Mouse (Mus musculus) heart, embryonic 15.5 days (tissue): ENCODE data around the gene Mgst2. TPM values are rescaled to one million over a fixed set of nuclear protein-coding genes. Genes with fewer than 3 reads are reported as not detected.

Experiments used
- ATAC-seq: fragments of 200-750 bp; cut with Nextera tagmentation; replicated peaks from 2 replicates; pipeline ENCODE4 v1.8.0; 2017; ENCODE audit warnings: low read depth, moderate TSS enrichment; ENCODE audit not compliant: insufficient number of reproducible peaks, insufficient read depth, low FRiP score
- H3K27ac ChIP-seq: fragments of 300-500 bp; sonication (generic); 2 replicates; pipeline ENCODE4 v1.5.1; 2015; ENCODE audit warnings: mild to moderate bottlenecking, inconsistent platforms
- H3K27me3 ChIP-seq: fragments of 300-500 bp; sonication (generic); 2 replicates; pipeline ENCODE4 v1.6.1; 2015; ENCODE audit warnings: inconsistent platforms
- H3K36me3 ChIP-seq: fragments of 300-500 bp; sonication (generic); 2 replicates; pipeline ENCODE4 v1.6.1; 2015; ENCODE audit warnings: mild to moderate bottlenecking, inconsistent platforms
- H3K4me1 ChIP-seq: fragments of 300-500 bp; sonication (generic); replicated peaks from 2 replicates; pipeline ENCODE4 v1.6.1; 2015; ENCODE audit warnings: inconsistent platforms
- H3K4me2 ChIP-seq: fragments of 300-500 bp; sonication (generic); 2 replicates; pipeline ENCODE4 v1.6.1; 2015; ENCODE audit warnings: inconsistent platforms, mild to moderate bottlenecking, moderate library complexity
- H3K4me3 ChIP-seq: fragments of 300-500 bp; sonication (generic); 2 replicates; pipeline ENCODE4 v1.5.1; 2015; ENCODE audit warnings: mild to moderate bottlenecking, inconsistent platforms
- H3K9ac ChIP-seq: fragments of 300-500 bp; sonication (generic); 2 replicates; pipeline ENCODE4 v1.6.1; 2015; ENCODE audit warnings: mild to moderate bottlenecking, inconsistent platforms
- H3K9me3 ChIP-seq: fragments of 300-500 bp; sonication (generic); replicated peaks from 2 replicates; pipeline ENCODE4 v1.6.1; 2016; ENCODE audit warnings: inconsistent platforms
- WGBS: fragments of 180-500 bp; shearing (Covaris S2); methylation state at CpG from one replicate; pipeline ENCODE4 v1.1.7; 2015; ENCODE audit warnings: mixed read lengths; 5-methylcytosine and 5-hydroxymethylcytosine counted together
- polyA plus RNA-seq: library from polyadenylated mRNA; unstranded; fragments of >200 nt; fragmentation: Nextera tagmentation; extraction: Ambion mirVana; gene quantifications from 2 replicates; pipeline ENCODE4 v1.2.1, GENCODE M21; 2015

Gene Mgst2
- polyA plus RNA-seq, 1 experiment from 2014 or later: 7.2 TPM

GRCm38 (mm10) chr3:51636700-51637099 lies 23.5 kb upstream of the Mgst2 start:
- H3K9me3 ChIP-seq: no peaks in the 10 kb centered on the region
- no peak overlapping the region for H3K27ac ChIP-seq
- no peaks in the 10 kb centered on the region for H3K4me1 ChIP-seq
- 83% methylated on average over 20 of the region's 20 CpGs for WGBS
- H3K4me3 ChIP-seq: no peak overlapping the region
- H3K27me3 ChIP-seq: no peaks in the 10 kb centered on the region
- no peak for ATAC-seq
- no peaks in the 10 kb centered on the region for H3K36me3 ChIP-seq
- no peak overlapping the region; the same call in 1 of the 2 replicates for H3K4me2 ChIP-seq
- H3K9ac ChIP-seq: no peak overlapping the region

- no peak for ATAC-seq
Observed at GRCm38 (mm10) chr3:51637326-51637725, 22.8 kb upstream of the Mgst2 start.

GRCm38 (mm10) chr3:51638260-51638659 lies 21.9 kb upstream of the Mgst2 start:
- Histone ChIP-seq H3K4me2 (no peak overlapping the region), H3K27me3 (no peaks in the 10 kb centered on the region), H3K9ac (no peak overlapping the region), H3K4me3 (no peak overlapping the region), H3K9me3 (no peaks in the 10 kb centered on the region), H3K27ac (no peak overlapping the region), H3K4me1 (no peaks in the 10 kb centered on the region), H3K36me3 (no peaks in the 10 kb centered on the region)
- no peak for ATAC-seq
- 85% methylated on average over 6 of the region's 6 CpGs for WGBS

More at GRCm38 (mm10) chr3:51637326-51637725, 22.8 kb upstream of the Mgst2 start:
- H3K9me3 ChIP-seq: no peaks in the 10 kb centered on the region
- H3K36me3 ChIP-seq: no peaks in the 10 kb centered on the region
- H3K27ac ChIP-seq: no peak overlapping the region
- H3K4me2 ChIP-seq: no peak overlapping the region
- H3K9ac ChIP-seq: no peak overlapping the region
- H3K4me3 ChIP-seq: no peak overlapping the region
- no peaks in the 10 kb centered on the region for H3K4me1 ChIP-seq
- 92% methylated on average over 6 of the region's 6 CpGs for WGBS
- no peaks in the 10 kb centered on the region for H3K27me3 ChIP-seq

- 83% methylated on average over 6 of the region's 6 CpGs for WGBS
- Histone ChIP-seq H3K4me2 (no peak overlapping the region), H3K9me3 (no peaks in the 10 kb centered on the region), H3K27ac (no peak overlapping the region), H3K27me3 (no peaks in the 10 kb centered on the region), H3K9ac (no peak overlapping the region), H3K4me3 (no peak overlapping the region), H3K4me1 (peaks cover 12% of the 10 kb centered on the region), H3K36me3 (no peaks in the 10 kb centered on the region)
- no peak for ATAC-seq
Observed at GRCm38 (mm10) chr3:51645484-51645883, 14.7 kb upstream of the Mgst2 start.

- Histone ChIP-seq H3K4me1 (peaks cover 12% of the 10 kb centered on the region), H3K9ac (no peak overlapping the region), H3K27me3 (no peaks in the 10 kb centered on the region), H3K9me3 (no peaks in the 10 kb centered on the region), H3K27ac (no peak overlapping the region), H3K4me3 (no peak overlapping the region), H3K36me3 (no peaks in the 10 kb centered on the region), H3K4me2 (no peak overlapping the region)
- WGBS: 30% methylated on average over 10 of the region's 10 CpGs
- no peak for ATAC-seq
Observed at GRCm38 (mm10) chr3:51646301-51646700, 13.9 kb upstream of the Mgst2 start.

GRCm38 (mm10) chr3:51647356-51647755 lies 12.8 kb upstream of the Mgst2 start:
- Histone ChIP-seq H3K4me3 (no peak overlapping the region), H3K27ac (no peak overlapping the region), H3K9ac (no peak overlapping the region), H3K9me3 (no peaks in the 10 kb centered on the region), H3K4me1 (peaks cover 13% of the 10 kb centered on the region), H3K27me3 (no peaks in the 10 kb centered on the region), H3K4me2 (no peak overlapping the region), H3K36me3 (no peaks in the 10 kb centered on the region)
- 37% methylated on average over 4 of the region's 4 CpGs for WGBS
- ATAC-seq: no peak

- no peak overlapping the region for H3K27ac ChIP-seq
- H3K36me3 ChIP-seq: no peaks in the 10 kb centered on the region
- H3K4me3 ChIP-seq: peak overlapping the region; percentile 33
- H3K4me1 ChIP-seq: peaks cover 21% of the 10 kb centered on the region
- H3K9ac ChIP-seq: no peak overlapping the region
- H3K4me2 ChIP-seq: peak overlapping the region; percentile 63
- no peaks in the 10 kb centered on the region for H3K27me3 ChIP-seq
- H3K9me3 ChIP-seq: no peaks in the 10 kb centered on the region
- peak; percentile 14; the same call in 1 of the 2 replicates for ATAC-seq
- 23% methylated on average over 15 of the region's 15 CpGs for WGBS
Observed at GRCm38 (mm10) chr3:51648037-51648664, 12.0 kb upstream of the Mgst2 start.

GRCm38 (mm10) chr3:51649426-51649825 lies 10.7 kb upstream of the Mgst2 start:
- Histone ChIP-seq H3K9ac (no peak overlapping the region), H3K4me2 (no peak overlapping the region), H3K4me3 (no peak overlapping the region), H3K27ac (no peak overlapping the region), H3K4me1 (peaks cover 26% of the 10 kb centered on the region), H3K9me3 (no peaks in the 10 kb centered on the region), H3K36me3 (no peaks in the 10 kb centered on the region), H3K27me3 (no peaks in the 10 kb centered on the region)
- WGBS: 56% methylated on average over 8 of the region's 8 CpGs
- ATAC-seq: no peak

- H3K27me3 ChIP-seq: no peaks in the 10 kb centered on the region
- no peak overlapping the region for H3K9ac ChIP-seq
- H3K27ac ChIP-seq: no peak overlapping the region
- H3K36me3 ChIP-seq: no peaks in the 10 kb centered on the region
- no peak overlapping the region for H3K4me2 ChIP-seq
- 67% methylated on average over 8 of the region's 8 CpGs for WGBS
- no peak overlapping the region for H3K4me3 ChIP-seq
- no peak for ATAC-seq
- peaks cover 26% of the 10 kb centered on the region for H3K4me1 ChIP-seq
- no peaks in the 10 kb centered on the region for H3K9me3 ChIP-seq
Observed at GRCm38 (mm10) chr3:51649986-51650385, 10.2 kb upstream of the Mgst2 start.

GRCm38 (mm10) chr3:51651149-51651548 lies 9.0 kb upstream of the Mgst2 start:
- 72% methylated on average over 2 of the region's 2 CpGs for WGBS
- Histone ChIP-seq H3K4me2 (no peak overlapping the region), H3K9me3 (no peaks in the 10 kb centered on the region), H3K36me3 (no peaks in the 10 kb centered on the region), H3K27ac (no peak overlapping the region), H3K4me1 (peaks cover 35% of the 10 kb centered on the region), H3K4me3 (no peak overlapping the region), H3K27me3 (no peaks in the 10 kb centered on the region), H3K9ac (no peak overlapping the region)
- no peak; the same call in 1 of the 2 replicates for ATAC-seq

GRCm38 (mm10) chr3:51652292-51652691 lies 7.9 kb upstream of the Mgst2 start:
- Histone ChIP-seq H3K9me3 (no peaks in the 10 kb centered on the region), H3K36me3 (no peaks in the 10 kb centered on the region), H3K9ac (0 out of 2 replicates have a peak overlapping the region, but pooled peaks have one; percentile 12), H3K27ac (peak overlapping the region; percentile 55), H3K4me2 (peak overlapping the region; percentile 54), H3K4me3 (peak overlapping the region; percentile 2), H3K4me1 (peaks cover 31% of the 10 kb centered on the region), H3K27me3 (no peaks in the 10 kb centered on the region)
- WGBS: 5% methylated on average over 9 of the region's 9 CpGs
- ATAC-seq: peak; percentile 54; the same call in 1 of the 2 replicates

- peak overlapping the region; percentile 54 for H3K4me2 ChIP-seq
- H3K27me3 ChIP-seq: no peaks in the 10 kb centered on the region
- H3K4me3 ChIP-seq: peak overlapping the region; percentile 2
- 0 out of 2 replicates have a peak overlapping the region, but pooled peaks have one; percentile 12 for H3K9ac ChIP-seq
- H3K27ac ChIP-seq: peak overlapping the region; percentile 55
- no peaks in the 10 kb centered on the region for H3K36me3 ChIP-seq
- 3% methylated on average over 8 of the region's 9 CpGs for WGBS
- H3K9me3 ChIP-seq: no peaks in the 10 kb centered on the region
- ATAC-seq: peak; percentile 60
- H3K4me1 ChIP-seq: peaks cover 31% of the 10 kb centered on the region
Observed at GRCm38 (mm10) chr3:51652701-51653100, 7.5 kb upstream of the Mgst2 start.
